Mouse (Mus musculus) 3T3-L1 (cell line): Measurements from ENCODE around the gene Map6.

Experiments used
- DNase-seq: peaks from one replicate; pipeline ENCODE4 v3.0.0-alpha.2; 2015; ENCODE audit warnings: low read depth, low spot score

Gene Map6

DNA sequence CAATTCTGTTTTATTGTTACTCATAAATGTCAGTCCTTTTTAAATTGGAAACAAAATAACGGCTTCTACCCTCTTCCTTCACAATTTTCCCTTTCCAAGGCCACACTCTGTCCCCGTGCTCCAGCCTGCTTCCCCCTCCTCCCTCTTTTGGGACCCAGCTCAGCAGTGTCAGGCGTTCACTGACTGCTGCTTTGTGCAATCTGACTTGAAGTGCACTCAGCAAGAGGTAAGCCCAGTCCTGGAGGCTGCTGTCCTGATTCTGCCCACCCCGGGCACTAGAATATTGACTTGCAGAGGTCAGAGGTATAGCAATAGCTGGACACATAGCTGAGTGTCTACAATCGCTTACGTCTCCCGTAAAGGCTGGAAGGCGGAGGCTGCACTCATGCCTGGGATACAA lies 46.0 kb downstream of the Map6 start:
- no peak for DNase-seq

DNA sequence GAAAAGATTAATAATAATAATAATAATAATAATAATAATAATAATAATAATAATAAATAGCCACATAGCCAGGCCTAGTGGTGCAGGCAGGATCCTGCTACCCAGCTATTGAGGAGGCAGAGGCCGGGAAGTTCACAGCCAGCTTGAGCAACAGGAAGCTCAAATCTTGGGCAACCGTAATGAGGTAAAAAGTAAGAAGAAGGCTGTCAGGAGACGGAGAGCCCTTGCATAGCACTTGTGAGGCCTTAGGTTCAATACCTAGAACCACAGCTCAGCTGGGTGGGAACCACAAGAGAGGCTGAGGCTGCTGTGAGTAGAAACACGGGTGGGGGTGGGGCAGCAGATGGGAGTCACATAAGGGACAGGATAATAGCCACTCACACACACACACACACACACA lies 47.3 kb downstream of the Map6 start:
- DNase-seq = no peak

DNA sequence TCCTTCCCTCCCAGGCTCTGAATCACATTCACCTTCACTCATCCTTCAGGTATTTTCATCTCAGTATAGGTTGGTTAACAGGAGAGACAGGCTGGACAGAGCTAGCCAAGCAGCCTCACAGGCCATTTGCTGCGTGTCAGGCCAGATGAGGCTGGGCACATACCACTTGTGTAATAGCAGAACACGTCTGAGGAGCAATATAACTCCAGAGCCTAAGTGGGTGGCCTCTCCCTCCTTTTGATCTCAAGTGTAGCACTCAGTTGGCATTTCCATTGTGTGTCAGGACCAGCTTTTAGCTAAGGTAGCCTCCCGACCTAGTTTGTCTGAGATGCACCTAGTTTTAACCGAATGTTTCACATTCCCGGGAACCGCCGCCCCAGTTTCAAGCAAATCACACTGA lies 49.0 kb downstream of the Map6 start:
- DNase-seq = no peak

DNA sequence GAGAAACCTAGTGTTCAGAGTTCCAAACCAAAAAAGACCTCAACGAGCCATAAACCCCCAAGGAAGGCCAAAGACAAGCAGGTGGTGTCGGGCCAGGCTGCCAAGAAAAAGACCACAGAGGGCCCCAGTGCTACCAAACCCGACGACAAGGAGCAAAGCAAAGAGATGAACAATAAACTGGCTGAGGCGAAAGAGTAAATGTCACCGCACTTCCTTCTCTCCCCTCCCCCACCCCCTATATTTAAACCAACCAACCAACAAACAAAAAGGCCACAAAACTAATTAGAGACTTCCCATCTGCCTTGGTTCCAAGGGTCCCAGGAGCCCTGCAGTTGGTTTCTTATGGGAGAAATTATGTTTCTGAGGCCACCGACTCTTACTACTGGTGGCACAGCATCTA lies 50.2 kb downstream of the Map6 start:
- no peak for DNase-seq

DNA sequence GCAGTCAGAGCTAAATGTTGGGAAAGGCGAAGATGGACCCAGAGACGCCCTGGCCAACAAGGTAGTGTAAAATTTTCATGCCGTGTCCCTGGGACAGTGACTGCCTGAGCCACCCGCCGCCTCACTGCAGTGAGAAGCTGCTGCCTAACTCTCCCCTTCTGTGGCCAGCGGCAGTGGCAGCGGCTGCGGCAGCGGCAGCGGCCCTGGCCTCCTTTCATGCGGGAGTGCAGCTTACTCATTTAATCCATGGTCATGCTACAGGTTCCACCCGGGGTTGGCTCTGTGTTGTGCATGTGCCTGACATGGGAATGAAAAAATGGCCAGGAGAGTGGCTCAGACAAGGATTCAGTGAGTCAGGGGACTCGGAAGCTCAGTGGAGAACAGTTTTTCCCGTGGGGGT lies 53.3 kb downstream of the Map6 start:
- DNase-seq = no peak

DNA sequence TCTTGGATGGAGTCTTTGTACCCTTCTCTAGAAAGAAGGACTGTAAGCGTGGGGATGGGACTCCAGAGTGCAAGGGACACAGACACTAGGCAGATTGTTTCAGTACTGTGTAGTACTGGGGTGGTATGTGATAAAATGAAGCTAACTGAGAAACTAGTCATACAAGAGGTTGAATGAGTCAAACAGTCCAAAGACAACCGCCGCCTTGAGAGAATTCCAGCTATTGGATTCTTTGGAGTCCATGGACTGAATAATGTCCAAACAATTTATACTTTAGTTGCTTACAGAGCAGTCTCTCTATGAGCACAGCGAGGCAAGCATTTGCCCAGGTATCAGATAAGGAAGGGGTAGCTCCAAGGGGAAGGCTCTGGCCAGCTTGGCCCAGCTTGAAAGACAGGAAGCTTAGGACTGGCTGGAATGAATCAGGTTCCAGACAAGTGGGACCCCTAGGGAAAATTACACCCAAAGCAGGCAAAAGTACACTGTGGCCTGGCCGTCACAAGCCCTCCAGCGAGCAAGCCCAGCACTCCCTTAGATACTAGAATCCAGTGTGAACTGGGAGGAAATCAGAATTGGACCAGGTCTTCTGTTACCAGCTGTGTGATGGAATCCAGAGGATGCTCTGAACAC lies 55.6 kb downstream of the Map6 start:
- peak; percentile 53 for DNase-seq

DNA sequence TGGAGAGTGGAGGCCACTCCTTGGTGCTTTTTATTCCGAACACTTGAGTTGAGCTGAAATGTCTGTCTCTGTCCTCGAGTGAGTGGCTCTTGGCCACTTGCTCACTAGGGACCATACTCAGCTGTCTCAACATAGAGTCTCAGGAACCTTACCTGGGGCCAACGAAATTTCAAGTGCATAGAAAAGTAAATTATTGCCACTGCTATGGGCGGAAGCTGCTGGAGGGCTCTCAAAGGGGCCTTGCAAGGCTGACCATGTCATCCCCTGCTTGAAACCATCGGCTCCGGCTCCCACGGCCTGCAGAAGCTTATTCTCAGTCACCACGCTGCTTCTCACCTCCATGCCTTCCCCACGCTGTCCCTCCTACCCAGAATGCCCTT lies 56.1 kb downstream of the Map6 start:
- no peak for DNase-seq

DNA sequence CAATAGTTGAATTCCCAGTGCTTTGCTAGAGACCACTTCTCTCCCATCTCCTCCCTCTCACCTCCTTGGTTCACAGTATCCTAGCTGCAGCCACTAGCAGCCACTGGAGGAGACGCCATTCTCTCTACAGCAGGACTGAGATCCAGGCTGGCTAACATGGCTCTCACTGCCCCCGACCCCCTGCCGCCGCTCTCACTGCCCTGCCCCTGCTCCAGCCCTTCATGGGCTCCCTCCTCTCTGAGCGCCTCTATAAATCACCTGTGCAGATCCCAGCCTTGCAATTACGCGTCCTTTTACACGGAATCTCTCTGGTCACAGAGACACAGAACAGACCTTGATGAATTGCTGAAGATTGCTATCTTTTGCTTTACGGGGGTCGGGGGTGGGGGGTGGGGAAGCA lies 57.6 kb downstream of the Map6 start:
- no peak for DNase-seq

DNA sequence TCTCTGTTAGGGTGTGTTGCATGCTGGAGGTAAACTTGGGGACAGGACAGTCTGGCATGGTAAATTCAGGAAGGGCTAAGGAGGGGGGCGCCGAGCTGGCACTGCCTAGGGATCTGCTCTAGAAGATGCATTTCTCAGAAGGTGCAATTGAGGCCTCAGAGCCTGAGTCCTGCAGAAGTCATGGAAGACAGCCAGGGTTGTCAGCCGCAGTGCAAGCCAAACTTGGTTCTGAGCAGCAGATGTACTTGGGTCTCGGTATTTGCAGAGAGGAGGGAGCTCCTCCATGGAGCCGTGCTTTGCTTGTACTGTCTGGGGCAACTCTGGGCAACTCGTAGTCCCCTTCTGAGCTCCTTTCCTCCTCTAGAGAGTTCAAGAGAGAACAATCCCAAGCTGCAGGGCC lies 58.9 kb downstream of the Map6 start:
- DNase-seq = no peak

DNA sequence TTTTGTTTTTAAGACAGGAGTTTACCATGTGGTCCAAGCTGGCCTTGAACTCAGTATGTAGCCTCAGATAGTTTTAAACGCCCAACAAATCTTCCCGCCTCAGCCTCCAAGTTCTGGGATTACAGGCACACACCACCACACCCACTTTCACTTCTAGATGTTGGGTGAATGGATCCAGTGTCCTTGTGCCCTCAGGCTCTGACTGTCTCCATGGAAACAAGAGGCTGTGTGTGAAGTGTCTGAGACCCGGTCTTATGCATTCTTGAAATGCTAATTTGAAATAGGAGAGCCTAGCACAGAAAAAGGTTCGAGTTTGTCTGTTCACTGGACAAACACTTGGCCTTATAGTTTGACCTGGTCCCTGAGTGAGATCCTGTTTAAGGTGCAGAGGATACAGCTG lies 61.6 kb downstream of the Map6 start:
- no peak for DNase-seq

DNA sequence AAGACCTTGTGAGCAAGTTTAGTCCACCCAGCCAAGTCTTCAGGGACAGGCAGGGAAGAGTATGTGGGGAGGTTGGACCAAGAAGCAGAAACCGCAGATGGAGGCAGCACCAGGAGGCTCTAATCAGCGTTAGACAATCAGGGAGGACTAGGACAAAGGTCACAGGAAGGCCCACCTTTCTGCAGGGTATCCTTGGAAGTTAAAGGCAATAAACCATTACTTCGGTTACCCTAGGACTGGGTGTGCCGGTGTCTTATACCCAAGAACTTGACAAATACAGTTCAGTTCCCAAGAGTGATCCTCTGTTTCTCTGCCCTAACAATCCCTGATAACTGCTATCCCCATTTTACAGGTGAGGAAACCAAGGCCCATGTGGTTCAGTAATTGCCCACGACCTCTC lies 62.8 kb downstream of the Map6 start:
- DNase-seq = no peak

DNA sequence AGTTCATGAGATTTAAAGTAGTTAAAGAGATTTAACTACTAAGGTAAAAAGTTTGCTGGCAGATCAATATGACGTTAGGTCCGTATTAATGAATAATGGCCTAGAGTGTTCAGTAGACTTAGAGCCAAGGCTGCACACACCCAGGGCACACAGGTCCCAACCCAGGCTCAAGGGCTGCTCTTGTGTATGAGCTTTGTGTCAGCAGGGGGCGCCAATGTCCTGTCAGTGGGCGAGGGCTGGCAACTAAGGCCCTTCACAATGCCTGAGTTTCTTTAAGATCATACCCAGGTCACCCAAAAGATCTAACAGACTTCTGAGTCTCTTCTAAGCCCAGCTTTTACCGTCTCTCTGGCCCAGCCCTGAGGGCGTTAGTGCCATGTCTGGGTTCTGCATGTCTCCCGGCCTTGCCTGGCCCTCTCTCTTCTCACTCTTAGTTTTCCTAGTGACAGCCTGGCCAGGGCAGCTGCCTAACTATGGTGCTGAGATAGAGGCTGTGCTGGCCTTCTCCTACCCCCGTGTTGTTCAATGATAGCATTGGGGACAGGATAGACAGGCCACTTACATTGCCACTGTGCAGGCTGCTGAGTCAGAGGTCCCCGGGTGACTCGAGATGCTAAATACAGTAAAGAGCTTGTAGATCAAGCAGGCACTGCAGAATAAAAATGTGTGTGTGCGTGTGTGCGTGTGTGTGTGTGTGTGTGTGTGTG lies 65.7 kb downstream of the Map6 start:
- DNase-seq = peak; percentile 79

DNA sequence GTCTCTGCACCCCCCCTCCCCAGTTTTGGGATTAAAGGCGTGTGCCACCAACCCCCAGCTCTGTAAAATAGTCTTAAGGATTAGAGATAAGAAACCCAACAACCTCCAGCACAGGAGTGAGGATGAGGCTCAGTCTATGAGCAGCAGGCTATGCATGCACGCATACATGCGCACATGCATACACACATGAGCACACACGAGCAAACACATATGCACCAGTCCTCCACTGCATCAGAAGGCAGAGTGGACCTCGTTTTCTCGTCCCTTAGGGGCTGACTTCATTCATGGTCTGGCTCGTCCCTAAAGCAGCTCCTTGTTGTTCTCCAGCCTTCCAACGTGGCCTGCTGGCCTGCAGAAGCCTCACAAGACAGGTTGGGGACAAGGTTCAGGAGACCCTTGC lies 73.5 kb downstream of the Map6 start:
- no peak for DNase-seq

DNA sequence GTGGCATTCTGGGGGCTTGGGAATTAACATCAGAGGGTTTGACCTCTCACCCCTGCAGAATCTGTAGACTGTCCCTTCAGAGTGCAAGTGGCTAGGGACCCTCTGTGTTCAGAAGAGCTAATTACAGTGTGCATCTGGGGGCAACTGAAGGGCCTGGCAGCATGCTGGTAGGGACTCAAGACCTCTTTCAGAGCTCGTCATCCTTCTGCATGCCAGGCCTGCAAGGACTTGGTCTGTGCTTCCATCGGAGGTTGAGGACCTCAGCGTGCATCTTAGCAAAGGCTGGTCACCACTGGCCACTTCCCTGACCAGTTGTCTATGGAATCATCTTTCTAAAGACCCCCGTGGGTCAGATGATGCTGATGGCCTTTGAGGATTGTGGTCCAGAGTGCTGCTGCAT lies 76.3 kb downstream of the Map6 start:
- no peak for DNase-seq

DNA sequence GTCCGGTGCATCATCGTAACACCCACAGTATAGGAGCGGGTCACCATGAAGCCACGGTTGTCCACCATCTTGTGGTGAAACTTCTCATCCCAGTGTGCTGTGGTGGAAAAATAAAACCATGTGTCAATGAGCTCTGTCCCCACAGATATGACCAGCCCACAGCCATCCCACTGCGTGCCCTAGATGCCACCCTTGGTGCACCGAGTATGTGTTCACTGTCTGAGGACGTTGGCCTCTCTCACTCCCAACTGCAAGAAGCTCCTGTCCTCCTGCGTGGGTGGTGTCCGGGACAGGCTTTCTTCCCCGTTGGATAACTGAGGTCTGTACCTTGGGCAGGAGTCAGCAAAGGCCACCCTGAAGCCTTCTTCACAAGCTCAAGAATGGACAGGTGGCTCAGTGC lies 80.0 kb downstream of the Map6 start:
- no peak for DNase-seq

DNA sequence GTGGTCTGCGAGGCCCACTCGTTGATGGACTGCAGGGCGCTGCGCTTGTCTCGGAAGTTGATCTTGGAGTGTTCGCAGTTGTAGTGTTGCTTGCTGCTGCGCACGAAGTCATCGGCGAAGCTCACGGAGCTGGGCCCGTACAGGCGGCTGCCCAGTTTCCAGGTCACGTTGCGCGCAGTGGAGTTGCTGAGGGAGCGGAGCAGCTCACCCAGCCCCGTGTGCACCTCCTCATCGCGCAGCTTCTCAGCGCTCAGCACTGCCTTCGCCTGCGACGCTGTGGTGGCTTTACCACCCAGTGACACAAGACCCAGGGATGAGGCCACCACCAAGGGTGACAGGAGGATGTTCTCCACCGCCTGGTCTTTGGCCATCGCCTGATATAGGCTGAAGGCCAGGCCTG lies 81.6 kb downstream of the Map6 start:
- no peak for DNase-seq

DNA sequence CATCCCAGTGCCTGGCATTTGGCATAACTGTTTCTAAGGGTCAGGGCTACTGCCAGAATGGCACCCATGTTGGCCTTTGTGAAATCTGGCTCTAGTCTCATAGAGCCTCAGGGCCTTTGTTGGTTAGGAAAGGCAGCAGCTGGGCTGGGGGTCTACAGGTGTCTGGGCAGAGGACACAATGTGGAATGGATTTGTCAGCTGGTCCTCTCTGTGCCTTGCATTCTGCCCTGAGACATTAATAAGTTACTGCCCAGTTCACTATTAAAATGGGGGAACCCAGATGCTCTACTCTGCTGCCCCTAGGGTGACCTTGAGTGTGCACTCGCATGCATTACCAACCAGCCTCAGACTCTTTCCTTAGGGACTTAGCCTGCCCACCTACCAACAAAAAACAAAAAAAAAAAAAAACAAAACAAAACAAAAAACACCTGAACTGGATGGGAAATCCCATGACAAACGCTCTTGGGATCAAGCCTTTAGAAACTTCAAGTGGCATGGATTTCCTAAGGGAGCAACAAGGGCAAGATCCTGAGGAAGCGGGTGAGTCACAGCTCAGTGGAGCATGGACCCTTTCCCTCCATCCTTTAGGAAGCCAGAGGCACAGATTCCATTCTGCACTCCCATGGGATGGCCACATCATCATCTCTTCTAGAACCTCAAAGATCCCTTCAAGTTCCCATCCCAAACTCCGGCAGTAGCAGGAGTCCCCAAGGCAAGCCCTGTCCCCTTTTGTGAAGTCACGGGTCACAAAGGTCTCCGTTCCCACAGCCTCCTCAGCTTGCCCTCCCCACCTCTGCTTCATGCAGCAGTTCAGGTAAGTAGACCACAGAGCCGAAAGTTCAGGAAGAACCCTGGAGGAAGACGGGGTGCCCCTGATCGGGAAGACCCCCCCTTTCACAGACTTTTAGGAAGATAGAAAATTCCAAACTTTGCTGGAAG lies 82.8 kb downstream of the Map6 start:
- DNase-seq = peak; percentile 67

DNA sequence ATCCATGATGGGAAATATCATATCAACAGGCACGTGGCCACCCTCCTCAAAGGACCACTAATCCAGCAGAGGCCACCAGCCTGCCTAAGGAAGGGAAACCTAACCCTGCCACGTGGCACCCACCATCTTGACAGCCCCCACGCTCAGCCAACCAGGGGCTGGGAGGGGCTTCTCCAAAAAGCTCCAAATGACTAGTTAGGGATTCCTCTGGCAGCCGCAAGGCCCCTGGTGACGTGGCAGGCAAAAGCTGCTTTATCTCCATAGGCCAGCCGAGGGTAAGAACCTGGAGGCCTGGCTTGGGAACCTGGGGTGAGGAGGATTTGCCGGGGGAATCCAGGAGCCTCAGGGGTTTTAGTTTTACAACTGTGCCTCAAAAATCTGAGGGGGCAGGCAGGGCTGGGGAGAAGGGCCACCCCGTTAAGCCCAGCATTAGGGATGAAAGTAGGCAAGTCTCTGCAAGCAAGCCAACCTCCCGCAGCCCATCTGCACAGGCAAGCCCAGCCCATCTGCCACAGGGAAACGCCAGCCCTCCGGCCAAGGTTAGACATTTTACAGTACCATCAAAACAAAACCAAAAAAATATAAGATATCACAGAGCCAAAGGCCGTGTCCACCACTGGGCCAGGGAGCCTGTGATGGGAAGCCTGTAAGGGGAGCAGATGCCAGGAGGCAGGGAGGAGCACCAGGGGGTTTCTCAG lies 84.0 kb downstream of the Map6 start:
- peak; percentile 79 for DNase-seq

DNA sequence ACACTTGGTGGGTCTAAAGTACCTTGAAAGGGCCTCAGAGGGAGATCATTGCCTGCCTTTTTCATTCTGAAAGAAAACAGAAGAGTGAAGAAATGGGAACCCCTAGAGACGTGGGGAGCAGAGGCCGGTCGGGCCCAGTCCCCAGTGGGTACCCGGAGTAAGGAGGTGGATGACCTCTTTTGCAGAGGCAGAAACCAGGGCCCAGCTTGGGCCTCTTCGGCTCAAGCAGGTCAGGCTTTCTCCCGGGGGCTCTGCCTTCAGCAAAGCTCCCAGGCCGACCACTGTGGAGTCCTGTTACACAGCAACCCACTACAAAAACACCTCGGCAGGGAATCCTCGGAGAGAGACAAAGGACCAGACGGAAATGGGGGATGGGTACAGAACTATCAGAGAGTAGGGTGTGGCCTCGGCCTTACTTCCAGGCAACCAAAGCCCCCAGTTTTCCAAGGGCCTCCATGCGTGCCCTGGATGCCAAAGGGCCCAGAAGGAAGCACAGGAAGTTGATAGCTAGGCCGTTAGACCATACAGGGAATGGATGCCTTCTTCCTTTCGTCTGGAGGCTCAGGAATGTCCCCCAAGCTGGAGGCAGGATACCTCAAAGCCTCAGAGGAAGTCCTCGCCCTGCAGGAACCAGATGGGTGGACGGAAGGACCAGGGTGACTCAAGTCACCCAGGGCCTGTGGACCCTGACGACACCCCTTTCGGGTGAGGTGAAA lies 84.7 kb downstream of the Map6 start:
- peak; percentile 63 for DNase-seq

DNA sequence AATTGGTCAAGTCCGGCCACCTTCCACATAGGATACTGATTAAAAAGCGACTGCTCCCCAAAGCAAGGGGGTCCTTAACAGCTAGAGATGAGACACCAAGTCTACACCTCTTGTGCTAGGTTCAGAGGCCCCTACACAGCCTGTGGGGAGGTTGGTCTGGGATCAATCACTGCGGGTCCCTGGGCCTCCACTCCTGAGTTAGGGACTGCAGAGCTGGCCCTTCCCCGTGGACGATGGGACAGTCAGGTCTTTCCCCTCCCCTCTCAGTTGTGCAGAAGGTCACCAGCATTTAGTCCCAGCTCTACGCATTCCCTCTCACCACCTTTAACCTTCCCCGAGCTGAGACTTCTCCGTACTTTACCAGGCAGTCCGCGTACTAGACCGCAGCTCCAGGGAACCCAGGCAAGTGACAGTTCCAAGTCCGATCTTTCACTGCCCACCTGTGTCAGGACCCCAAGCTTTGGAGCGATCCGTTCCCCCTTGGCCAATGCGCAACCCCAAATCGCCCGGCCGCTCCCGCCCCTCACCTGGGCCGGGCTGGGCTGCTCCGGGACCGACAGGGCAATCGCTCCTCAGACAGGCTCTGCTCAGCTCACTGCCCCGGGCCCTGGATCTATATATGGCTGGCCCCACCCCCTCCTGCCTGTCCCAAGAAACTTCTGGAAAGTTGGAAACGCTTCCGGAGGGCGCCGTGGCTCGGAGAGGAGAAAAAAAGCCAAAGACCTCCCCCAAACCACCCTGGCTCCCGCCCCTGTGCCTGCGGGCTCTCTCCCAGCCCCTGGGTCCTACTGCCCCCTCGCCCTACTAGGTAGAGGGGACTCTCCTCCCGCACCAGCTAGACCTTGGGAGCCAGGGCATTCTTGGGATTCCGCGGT lies 85.5 kb downstream of the Map6 start, which contains the start of gene Serpinh1:
Gene Serpinh1, minus strand, starts transcription at position 714 of the 875 bp plus-strand sequence.
- peak; percentile 93 for DNase-seq
